8 mouse cellular contexts compared by ENCODE assay signal in the genomic region with DNA sequence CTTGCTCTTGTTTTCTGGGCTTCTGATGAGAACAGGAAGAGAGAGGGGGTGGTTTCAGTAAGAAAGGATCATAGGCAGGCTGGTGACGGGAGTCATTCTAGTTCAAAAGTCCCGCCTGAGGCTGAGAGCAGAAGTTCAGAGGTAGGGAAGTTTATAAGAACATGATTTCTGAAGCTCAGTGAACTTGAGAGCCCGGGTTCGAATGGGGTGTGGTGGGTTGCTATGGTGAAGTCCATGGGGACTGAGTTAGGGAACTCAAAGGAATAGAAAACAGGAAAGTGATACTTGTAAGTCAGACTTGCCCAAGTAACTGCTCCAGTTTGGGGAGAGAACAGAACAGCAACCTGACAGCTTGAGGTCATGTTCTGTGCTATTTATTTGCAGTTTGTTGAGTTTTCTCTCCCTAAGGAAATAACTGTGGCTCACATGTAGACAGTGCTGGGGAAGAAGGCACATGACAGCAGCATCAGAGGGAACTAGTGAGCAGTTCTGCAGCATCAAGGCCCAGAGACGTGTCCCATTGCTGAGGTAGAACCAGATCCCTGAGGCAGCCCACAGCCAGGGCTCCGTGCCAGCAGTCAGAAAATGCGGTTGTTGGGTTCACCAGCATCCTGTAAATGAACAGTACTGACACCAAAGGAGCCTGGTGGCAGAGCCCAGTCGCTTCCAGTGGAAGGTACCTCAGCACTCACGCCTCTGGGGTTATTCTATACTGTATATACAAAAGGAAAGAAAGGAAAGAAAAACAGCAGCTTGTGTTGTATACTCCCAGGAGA. TPM values are rescaled to one million over a fixed set of nuclear protein-coding genes. Genes with fewer than 3 reads are reported as not detected.
DNase-seq lines count a peak whose midpoint lies in the region; ATAC-seq lines count a peak whose summit lies in the region.

No protein-coding gene starts in this region.

- WGBS in heart, embryonic 10.5 days, result 72% methylated on average over 9 of the region's 9 CpGs
- 59% methylated on average over 9 of the region's 9 CpGs for WGBS in heart, embryonic 14.5 days

- no peak overlapping the region for H3K4me3 ChIP-seq in heart, embryonic 10.5 days
- no peak overlapping the region for H3K4me3 ChIP-seq in heart, embryonic 14.5 days (ENCODE audit: control insufficient read depth in 1 of 2, insufficient read depth in 1 of 2, low read depth in 1 of 2, low read length in 2 of 2)

- H3K4me2 ChIP-seq in heart, embryonic 14.5 days (ENCODE audit: low read length), result no peak overlapping the region

- peaks cover 31% of the 10 kb centered on the region for H3K4me1 ChIP-seq in heart, embryonic 10.5 days
- peaks cover 10 to 36% of the 10 kb centered on the region in 2 experiments for H3K4me1 ChIP-seq in heart, embryonic 14.5 days (ENCODE audit: control insufficient read depth in 2 of 2, insufficient read depth in 2 of 2, low read length in 2 of 2)

- ATAC-seq in heart, embryonic 14.5 days (ENCODE audit: insufficient number of reproducible peaks, insufficient read depth, low FRiP score, low read depth), result 0 out of 2 replicates have a peak, but pooled peaks have one; percentile 29

- H3K9me3 ChIP-seq in heart, embryonic 10.5 days, result no peaks in the 10 kb centered on the region
- no peaks in the 10 kb centered on the region for H3K9me3 ChIP-seq in heart, embryonic 14.5 days (ENCODE audit: control insufficient read depth, low read length)

- H3K36me3 ChIP-seq in heart, embryonic 10.5 days, result no peaks in the 10 kb centered on the region
- H3K36me3 ChIP-seq in heart, embryonic 14.5 days (ENCODE audit: control insufficient read depth, insufficient read depth, low read length), result no peaks in the 10 kb centered on the region

- no peak overlapping the region for H3K9ac ChIP-seq in heart, embryonic 14.5 days (ENCODE audit: low read length)

- H3K27me3 ChIP-seq in heart, embryonic 10.5 days (ENCODE audit: insufficient read depth, poor library complexity, severe bottlenecking), result no peaks in the 10 kb centered on the region
- no peaks in the 10 kb centered on the region for H3K27me3 ChIP-seq in heart, embryonic 14.5 days (ENCODE audit: control insufficient read depth, insufficient read depth, low read length)

- DNase-seq in heart, adult 11 months, result peak; percentile 95
- no peak for DNase-seq in heart, embryonic 10.5 days (ENCODE audit: low spot score)
- DNase-seq in spleen, postnatal 36 days (ENCODE audit: low spot score in 2 of 2), result peak; percentile 31 to 34
- DNase-seq in spleen, adult 12 weeks (ENCODE audit: low spot score), result no peak
- peak; percentile 23 to 42 for DNase-seq in lung, postnatal 4 days
- no peak for DNase-seq in left cerebral cortex, adult 9 months (ENCODE audit: low spot score in 2 of 2)
- no peak for DNase-seq in ovary, postnatal 10 days (ENCODE audit: low spot score)

- no peak overlapping the region for H3K27ac ChIP-seq in heart, embryonic 10.5 days
- no peak overlapping the region for H3K27ac ChIP-seq in heart, embryonic 14.5 days (replicated peaks in 1 of 2; ENCODE audit: control insufficient read depth in 1 of 2, insufficient read depth in 1 of 2, low read depth in 2 of 2, low read length in 2 of 2)

RNA-seq across cellular contexts. Expression of a gene that starts 52.4 kb away (rescaled TPM):
- polyA plus RNA-seq in heart, embryonic 10.5 days (2016; fragmentation: Nextera tagmentation; extraction: Ambion mirVana), result 12.9 and 20.8 TPM in 2 replicates
- 20.3 and 22.2 TPM in 2 replicates for polyA plus RNA-seq in heart, embryonic 14.5 days (2014; fragmentation: Nextera tagmentation; extraction: Ambion mirVana)

Comparison
In these comparisons a context has a peak if more than half of its experiments do, and no peak if none do; other contexts are left out.
1. DNase-seq: peak in heart, adult 11 months (single experiment), spleen, postnatal 36 days (2 of 2) and lung, postnatal 4 days (2 of 2); none in heart, embryonic 10.5 days (single experiment), spleen, adult 12 weeks (single experiment), left cerebral cortex, adult 9 months (0 of 2) and ovary, postnatal 10 days (single experiment).